Mouse (Mus musculus) testis, postnatal 10 days (tissue): ENCODE data around the gene Tmem181a.
"Not testable (repeated sequence)": the region's sequence is repeated elsewhere in the genome, so short reads cannot be mapped to it uniquely, and the experiment has no call there.

Experiments
- DNase-seq: peaks from one replicate; pipeline ENCODE4 v3.0.0; 2021; ENCODE audit warnings: low spot score

The Tmem181a gene

GRCm38 (mm10) chr17:6305656-6306270, 49.1 kb downstream of the Tmem181a start:
- not testable (repeated sequence) for DNase-seq

DNA sequence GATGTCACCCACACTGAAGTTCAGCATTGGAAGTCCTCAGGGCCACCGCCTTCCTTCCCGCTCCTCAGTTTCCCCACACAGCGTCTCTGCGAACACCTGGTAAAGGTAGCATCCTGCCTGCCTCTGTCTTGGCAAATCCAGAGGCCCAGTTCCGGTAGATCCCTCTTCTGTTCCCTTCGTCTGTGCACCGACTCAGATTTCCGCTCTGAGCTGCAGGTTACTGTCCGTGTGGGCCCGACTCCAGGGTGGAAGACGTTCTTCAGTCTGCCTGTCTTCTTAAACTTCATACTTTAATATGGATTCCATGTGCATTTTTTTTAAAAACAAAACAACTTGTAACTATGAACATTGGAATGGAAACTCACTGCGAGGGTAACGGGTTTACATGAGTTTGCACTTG, 49.8 kb downstream of the Tmem181a start:
- DNase-seq, result not testable (repeated sequence)

DNA sequence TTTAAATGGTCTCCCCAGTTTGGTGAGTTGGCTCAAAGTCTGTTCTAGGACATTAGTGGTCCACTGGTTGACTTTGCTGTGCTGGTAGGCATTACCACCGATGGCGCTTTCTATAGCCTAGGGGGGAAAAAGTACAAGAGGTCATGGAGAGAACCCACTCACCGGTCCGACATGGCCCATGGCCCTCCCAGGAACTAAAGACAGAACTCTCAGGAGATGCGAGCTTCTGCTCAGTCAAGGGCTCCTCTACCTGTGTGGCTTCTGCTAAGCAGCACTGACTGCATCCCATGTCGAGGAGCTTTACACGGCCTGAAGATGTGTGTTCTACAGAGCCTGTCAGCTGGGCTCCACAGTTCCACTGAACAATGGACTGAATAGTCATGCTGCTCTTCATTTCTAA, 55.1 kb downstream of the Tmem181a start:
- DNase-seq, result not testable (repeated sequence)

GRCm38 (mm10) chr17:6312755-6313154, 56.1 kb downstream of the Tmem181a start:
- DNase-seq, result not testable (repeated sequence)

DNA sequence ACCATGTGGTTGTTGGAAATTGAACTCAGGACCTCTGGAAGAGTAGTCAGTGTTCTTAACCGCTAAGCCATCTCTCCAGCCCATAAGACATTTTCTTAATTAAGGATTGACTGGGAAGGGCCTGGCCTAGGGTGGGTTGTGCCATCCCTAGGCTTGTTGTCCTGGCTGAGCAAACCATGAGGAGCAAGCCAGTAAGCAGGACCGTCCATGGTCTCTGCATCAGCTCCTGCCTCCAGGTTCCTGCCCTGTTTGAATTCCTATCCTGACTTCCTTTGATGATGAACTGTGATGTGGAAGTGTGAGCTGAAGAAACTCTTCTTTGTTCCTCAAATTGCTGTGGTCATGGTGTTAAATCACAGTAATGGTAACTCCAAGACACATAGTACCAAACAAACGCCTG, 57.8 kb downstream of the Tmem181a start:
- not testable (repeated sequence) for DNase-seq

DNA sequence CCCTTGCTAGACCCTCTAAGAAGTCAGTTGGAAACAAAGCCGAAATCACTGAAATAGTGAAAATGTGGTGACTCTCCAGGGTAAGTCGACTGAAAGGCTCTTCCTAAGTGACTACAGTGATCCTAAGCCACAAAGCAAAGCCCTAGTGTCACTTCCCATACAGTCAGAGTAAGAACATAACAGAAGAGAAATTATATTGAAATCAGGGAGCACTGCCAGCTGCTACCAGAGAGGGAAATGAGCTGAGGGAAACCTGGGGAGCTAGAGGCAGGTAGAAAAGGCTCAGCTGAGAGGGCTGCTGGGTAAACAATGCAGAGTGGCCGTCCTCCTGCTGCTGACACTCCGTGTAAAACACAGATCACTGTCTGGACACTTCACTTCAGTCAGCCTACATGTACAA, 59.0 kb downstream of the Tmem181a start:
- not testable (repeated sequence) for DNase-seq

DNA sequence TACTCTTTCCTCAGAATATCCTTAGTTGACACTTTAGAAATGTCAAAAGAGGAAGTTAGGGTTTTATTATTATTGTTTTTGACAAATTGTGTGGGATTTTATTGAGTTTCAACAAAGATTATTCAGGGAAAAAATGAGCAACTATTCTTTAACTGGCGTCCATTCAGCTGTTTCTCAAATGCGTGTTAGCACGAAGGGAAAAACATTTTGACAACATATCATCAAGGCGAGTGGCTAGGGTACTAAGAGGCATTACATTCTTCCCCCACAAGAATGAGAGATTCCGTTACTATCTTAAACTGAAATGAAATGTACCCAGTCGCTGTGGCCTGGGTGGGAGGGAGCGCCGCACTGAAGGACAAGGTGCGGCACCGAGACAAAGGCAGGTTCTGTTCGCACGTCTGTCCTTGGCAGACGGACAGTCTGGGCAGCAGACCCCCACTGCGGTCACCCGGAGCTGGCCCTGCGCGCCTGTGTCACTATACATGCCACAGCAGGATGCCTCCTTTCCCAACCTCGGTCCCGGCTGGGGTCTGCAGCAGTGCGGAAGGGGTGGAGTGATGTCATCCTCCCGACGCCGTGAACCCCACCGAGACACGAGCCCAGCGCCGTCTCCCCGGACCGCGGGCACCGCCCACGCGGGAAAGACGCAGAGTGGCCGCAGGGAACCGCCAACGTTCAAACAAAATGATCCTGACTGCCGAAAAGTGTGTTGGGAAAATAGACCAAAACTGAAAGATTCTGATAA, 59.9 kb downstream of the Tmem181a start:
- DNase-seq, result peak; percentile 79

DNA sequence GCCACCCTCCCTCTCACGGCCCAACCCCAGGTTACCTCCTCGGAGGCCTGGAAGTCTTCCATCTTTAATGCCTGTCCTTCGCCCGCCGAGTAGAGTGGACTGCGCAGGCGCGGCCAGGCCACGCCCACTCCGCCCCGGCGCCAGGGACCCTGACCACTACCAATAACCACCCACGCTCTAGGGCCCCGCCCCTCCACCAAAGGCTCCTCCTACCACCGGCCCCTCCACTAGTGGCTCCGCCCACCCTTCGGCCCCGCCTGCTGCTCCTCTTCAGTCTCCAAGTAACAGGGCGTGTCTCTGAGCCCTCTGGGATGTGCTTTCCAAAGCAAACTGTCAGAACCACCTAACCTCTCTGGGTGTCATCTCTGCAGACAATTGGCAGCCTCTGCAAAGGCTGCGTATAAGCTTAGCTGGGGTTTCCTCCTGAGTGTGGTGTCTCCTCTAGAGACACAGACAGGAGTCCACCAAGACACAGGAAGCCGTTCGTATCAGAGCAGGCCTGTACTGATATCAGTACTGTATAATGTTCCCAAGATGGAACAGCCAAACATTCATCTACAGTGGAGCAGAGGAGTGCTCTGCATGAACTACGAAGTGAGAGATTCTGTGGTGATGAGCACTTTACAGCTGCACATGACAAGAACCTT, 60.8 kb downstream of the Tmem181a start, which contains the start of gene Dynlt1a:
Gene Dynlt1a, minus strand, starts transcription at position 162 of the 647 bp plus-strand sequence.
- peak; percentile 100 for DNase-seq

DNA sequence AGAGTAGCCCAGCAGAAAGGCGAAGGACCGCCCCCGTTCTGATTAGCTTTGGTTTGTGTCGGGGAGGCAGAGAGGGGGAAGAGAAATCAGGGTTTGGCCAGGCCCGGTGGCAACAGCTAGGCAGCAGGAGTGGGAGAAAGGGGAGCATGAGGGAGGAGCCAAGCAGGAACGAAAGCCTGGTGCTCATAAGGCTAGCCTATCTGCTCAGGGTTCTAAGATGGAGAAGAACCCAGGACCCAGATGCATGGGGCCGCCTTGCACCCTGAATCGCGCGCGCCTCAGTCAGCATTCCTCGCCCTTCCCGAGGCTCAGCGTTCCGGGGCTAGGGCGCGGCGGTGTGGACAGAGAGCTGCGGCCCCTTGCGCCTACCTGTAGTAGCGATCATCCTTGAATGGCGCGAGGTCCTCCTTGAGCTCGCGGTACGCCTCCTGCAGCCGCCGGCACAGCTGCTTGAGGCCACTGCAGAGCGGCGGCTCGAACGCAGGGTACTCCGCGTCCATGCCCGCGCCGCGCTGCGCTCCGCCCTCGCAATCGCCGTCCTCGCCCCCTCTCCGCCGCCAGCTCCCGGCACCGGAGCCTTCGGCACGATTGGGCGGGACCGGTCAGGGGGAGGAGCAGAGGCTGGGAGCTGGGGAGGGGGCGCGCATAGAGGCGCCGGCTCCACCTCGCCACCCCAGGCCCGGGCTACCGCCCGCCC, 64.6 kb downstream of the Tmem181a start:
- DNase-seq, result not testable (repeated sequence)

- DNase-seq, result not testable (repeated sequence)
These were observed 65.1 kb downstream of the Tmem181a start for GRCm38 (mm10) chr17:6321778-6322101.

GRCm38 (mm10) chr17:6325021-6325420, 68.4 kb downstream of the Tmem181a start:
- not testable (repeated sequence) for DNase-seq

GRCm38 (mm10) chr17:6325543-6325942, 68.9 kb downstream of the Tmem181a start:
- DNase-seq, result not testable (repeated sequence)

GRCm38 (mm10) chr17:6327554-6327953, 70.9 kb downstream of the Tmem181a start:
- not testable (repeated sequence) for DNase-seq

DNA sequence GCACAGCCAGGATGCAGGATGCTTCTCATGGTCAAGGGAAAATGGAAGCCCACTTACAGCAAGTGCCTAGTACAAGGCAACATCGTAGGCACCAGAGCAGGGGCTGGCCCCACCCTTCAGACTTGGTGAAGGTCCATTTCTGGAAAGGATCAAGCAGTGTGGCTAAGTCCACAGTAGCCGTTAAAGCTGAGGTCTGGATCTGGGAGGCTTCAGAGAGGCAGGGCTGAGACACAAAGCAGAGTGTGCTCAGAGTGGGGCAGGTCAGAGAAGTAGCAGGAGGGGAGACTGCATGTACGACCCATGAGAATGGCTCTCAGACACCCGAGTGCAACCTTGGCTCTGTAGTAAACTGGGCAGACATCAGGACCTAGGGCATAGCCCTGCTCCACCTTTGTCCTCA, 72.3 kb downstream of the Tmem181a start:
- not testable (repeated sequence) for DNase-seq

- DNase-seq, result not testable (repeated sequence)
These were observed 86.1 kb downstream of the Tmem181a start for GRCm38 (mm10) chr17:6342606-6343294.

DNA sequence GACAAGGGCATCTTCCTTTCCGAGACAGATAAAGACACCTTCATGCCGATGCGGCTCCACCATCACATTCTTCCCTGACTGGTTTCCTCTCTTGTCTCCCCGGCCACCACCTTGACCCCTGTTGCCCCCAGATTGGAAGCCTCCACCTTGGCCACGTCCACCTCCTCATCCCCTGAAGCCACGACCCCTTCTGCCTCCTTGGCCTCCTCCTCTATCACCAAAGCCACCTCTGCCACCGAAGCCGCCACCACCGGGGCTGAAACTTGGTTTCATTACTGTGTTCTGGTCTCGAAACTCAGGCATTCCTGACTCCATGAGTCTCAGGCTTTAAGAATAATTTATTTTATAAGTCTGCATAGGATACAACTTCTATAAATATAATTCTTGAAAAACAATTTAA, 98.6 kb downstream of the Tmem181a start:
- DNase-seq, result peak; percentile 49
